Mouse (Mus musculus) spleen, postnatal 4 days (tissue): ENCODE results near the gene Sntg2.
A peak's percentile ranks its signal among the peaks of the same experiment; 100 is the strongest.

Source experiments
- DNase-seq, 2 experiments: peaks; one replicate each; pipeline ENCODE4 v3.0.0; 2022; ENCODE audit warnings: low spot score in 2 of 2

Sntg2 gene

DNA sequence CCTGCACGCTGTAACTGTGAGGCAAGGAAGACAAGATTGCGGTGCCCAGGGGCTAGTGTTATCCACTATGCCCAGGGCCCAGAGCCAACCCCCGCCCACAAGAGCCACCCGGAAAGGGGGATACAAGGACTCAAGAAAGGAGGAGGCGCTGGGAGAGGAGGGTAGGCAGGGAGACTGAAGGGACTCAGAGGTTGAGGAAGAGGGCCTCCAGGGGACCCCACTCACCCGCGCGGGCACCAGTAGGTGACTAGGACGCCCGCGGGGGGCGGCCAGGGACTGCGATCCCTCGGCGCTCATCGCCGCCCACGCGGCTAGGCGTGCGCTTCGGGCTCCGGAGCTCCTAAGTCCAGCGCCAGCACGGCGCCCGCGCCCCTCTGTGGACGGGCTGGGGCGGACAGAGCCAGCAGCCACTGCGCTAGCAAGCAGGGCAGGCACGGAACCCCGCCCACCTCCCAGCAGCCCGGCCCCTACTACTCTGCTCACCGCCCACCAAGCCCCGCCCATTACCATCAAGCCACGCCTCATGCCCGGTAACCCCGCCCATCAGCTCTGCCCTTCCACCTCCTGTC, at the start of gene Sntg2:
TSS of gene Sntg2 (minus strand) at position 443 of the 569 bp plus-strand sequence.
- peak; percentile 56 to 75 for DNase-seq

DNA sequence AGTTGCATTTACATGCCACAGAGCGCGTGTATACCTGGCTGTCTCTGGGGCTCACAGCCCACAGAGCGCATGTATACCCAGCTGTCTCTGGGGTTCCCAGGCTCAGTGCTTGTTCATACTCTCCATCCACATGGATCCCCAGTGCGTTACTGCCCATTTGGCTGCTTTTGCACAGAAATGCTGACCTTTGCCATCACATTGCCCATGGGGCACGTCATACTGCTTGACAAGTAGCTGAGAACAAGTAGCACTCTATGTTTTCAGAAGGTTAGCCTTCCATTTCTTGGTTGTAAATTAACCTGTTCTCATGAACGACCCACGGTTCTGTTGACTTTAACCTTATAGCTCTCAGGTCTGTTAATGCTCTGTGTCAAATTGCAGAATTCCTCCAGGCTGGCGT, 43.4 kb upstream of the Sntg2 start:
- no peak for DNase-seq

DNA sequence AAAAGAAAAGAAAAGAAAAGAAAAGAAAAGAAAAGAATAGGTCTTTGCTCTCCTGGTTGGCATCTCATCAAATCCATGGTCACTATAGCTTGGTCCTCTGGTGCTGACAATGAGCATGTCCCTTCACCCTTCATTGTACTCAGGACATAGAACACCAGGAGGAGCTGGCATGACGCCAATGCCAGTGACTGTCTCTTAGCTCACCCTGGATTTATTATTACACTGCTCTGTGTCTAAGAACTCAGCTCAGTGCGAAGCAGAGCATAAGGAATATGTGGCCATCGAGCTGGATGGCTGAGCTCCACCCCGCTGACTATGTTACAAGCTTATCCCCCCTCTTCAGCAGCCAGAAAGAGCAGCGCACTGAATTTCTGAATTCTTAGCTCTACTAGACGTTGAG, 42.8 kb upstream of the Sntg2 start:
- DNase-seq: no peak

DNA sequence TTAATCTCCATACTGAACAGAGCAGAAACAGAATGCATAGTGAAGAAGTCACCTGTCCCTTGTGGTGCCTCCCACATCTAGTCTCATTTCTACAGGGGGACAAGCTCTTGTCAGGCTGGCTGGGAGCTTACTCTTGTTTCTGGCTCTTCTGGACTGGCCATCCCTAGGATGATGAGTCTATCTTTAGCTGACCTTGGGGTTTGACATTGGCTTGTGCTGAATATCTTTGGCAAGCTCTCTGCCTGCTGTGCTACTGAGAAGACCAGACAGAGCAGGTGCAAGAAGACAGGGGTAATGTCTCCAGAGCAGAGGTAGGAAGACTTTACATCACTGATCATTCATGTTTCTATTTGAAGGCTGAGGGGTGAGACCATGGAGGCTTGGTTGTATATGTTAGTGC, 29.5 kb upstream of the Sntg2 start:
- no peak for DNase-seq

DNA sequence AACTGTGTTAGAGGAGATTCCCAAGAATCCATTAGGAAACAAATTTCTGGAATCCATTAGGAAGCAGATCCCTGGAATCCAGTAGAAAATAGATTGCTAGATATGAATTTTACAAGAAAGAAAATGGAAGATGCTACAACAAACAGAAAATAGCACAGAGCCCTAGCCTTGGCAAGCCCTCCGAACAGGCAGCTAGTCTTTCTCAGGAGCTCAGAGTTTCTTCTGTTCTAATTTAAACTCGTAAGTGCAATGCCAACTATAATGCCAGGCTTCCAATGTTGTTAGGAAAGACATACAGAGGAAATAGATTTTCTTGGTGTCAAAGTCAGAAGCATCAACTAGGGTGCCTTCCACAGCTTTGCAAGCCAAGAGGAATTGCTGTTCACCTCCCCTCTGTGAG, 27.4 kb upstream of the Sntg2 start:
- no peak for DNase-seq

DNA sequence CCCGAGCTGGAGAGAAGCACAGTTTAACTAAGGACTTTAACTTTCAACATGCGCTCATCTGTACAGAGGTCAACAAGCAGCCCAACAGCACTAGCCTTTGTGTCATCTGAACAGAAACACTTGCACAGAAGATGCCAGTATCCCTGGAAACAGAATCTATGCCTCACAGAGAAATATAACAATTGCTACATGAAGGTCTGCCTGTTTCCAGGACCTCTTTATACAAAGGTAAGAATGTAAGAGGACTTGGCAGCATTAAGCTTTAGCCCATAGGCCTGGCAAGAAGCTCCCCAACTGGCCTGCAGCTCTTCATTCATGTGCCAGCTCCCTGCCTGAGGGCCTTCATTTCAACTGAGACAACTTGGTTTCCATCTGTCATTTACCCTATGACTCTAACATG, 26.9 kb upstream of the Sntg2 start:
- no peak for DNase-seq

DNA sequence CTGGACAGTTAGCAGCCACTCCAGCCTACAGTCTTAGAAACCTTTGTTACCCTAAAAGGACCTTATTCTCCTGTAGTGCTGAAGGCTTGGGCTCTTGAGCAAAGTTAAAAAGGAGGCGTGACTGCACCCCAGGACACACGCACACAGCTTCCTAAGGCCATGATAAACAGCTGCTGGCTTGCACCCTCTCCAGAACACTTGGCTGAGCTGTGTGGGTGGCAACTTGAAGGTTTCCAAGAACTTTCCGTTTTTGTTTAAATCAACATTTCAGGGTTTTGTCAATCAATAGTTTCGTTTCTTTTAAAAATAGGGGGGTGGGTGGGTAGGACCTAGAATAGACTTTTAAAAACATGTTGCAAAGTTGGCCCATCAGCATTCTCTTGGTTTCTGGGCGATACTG, 882 bp downstream of the Sntg2 start:
- DNase-seq: no peak

DNA sequence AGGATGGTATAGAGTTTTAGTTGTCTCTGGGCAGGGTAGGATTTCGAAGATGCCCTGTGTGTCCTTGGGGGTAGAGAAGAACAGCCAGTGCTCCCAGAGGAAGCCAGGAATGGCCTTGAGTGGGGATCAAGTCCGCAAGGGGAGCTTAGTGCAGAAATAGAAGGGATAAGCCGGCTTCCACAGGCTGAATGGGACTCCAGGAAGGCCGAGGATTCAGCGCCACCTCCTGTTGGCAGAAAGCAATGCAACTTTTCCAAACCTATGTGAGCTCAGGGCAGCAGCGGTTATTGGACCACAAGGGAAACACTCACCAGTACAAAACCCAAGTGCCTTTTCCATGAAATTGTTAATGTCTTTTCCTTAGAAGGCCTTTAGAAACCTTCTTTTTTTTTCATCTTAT, 3.4 kb downstream of the Sntg2 start:
- peak in 1 of 2 experiments; percentile 17 for DNase-seq

DNA sequence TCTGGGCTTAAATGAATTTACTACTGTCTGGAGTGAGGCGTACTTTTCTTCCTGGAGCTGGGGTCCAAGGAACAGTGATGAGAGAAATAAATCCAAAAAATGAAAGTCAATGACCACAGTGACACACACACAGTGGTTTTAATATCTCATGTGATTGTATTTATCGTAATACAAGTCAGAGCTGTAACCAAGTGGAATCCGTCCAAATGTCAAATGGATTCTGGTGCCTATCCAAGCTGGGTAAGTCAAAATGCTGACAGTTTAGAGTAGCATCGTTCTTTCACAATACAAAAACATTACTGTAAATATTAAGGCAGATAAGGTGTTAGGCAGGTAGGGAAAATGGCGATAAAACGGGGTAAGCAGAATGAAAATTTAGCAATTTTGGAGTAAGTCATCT, 4.0 kb downstream of the Sntg2 start:
- DNase-seq: no peak

DNA sequence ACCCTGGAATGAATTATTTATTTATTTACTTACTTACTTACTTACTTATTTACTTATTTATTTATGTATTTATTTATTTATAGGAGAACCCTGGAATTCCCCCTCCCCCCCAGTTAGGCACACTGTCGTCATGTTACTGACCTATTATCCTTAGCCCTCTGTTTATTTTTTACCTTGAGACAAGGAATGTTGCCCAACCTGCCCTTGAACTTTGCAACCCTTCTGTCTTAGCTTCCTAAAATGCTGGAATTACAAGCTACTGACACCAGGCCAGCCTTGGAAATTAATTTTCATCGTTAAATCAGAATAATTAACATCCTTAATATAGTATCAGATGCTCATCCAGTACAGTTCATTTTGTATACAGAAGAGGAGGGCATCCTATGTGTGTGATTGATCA, 10.9 kb downstream of the Sntg2 start:
- no peak for DNase-seq

DNA sequence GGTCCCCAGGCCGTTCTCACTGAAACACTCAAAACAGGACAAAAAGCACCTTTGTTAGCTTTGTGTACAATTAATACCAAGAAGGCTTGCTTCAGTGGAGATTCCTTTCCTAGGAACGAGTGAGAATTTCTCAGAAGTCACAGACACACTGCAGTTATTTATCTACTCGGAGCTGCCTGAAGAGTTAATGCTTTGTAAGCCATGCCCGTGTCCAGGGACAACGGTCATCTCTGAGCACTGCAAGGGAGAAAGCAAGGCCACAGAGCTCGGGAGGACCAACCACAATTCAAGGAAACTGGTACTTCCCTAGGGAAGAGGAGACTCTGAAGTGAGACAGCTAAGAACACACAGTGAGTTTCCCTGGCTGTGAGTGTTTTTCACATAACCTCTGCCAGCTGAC, 15.5 kb downstream of the Sntg2 start:
- no peak for DNase-seq

DNA sequence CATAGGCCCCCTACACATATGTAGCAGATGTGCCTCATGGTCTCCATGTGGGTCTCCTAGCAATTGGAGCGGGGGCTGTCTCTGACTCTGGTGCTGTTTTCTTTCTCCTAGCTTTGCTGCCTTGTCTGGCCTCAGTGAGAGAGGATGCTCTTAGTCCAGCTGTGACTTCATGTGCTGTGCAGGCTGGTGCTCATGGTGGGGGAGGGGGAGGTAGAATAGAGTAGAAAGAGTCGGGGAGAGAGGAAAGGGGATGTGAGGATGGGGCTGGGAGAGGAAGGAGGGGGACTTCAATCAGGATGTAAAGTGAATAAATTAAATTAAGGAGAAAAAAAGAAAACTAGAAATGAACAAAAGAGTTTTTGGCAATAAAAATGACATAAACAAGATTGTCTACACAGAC, 20.8 kb downstream of the Sntg2 start:
- no peak for DNase-seq

DNA sequence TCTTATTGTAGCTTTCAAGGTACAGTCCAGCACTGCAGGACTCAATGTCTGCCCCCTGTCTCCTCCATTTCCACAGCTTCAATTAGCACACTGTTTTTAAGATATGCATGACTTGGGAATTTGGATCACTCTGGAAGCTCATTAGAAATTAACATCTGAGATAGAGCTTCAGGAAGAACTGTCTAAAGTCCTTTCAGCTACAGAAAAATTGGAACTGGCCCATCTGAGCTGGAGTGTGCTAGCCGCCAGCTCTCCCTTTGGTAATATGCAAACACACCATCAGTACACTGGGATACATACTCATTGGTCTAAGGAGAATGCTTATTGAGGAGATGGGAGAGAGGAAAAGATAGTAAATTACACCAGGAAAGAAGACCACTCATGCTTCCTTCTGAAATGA, 25.1 kb downstream of the Sntg2 start:
- DNase-seq: no peak

DNA sequence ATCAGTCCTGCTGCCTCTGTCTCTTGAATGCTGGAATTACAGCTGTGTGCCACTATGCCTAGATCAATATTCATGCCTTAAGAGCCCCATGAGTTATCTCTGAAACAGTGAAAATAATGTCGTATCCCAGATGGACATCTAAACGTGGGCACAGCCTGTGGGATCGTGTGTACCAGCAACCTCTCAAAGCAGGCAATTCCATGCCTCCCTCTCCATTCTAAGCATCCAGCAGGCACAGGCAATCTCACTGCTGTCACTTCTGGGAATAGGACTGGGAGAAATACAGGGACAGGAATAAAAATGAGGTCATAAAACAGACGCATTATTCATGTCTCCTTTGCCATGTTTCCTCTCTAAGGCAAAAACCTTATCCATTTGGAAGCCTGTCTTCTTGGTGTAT, 25.9 kb downstream of the Sntg2 start:
- no peak for DNase-seq

DNA sequence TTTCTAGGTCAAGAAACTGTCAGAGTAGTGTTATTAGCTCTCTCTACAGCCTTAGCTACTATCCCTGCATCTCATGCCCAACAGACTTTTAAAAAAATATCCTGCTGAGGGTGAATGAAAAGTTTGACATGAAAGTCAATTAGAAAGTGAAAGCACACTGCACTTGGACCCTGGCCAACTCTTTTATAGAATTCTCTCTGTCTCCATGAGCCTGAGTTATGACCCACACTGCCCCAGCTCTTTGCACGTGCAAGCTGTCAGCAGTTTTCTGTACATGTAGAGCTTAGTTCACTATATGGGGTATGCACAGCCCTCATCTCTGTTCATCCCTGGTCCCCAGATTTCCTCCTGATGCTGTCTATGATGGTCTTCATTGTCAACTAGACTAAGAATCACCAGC, 28.4 kb downstream of the Sntg2 start:
- no peak for DNase-seq

DNA sequence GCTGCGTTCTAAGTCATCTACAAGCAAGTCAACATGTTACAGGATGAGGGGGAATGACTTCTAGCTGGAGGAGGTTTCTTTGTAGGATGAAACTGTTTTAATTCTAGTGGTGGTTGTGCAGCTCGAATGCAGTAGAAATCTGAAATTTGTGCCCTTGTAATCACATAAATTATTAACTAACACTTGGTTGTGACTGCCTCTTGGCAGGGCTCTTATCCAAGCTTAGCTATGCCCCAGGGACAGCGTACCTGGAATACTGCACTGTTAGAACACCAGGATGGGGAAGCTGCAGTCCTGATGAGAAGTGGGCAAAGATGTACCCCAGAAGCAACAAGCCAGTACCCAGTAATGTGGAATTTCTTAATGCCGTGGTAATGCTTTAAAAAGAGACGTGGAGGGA, 36.9 kb downstream of the Sntg2 start:
- no peak for DNase-seq

DNA sequence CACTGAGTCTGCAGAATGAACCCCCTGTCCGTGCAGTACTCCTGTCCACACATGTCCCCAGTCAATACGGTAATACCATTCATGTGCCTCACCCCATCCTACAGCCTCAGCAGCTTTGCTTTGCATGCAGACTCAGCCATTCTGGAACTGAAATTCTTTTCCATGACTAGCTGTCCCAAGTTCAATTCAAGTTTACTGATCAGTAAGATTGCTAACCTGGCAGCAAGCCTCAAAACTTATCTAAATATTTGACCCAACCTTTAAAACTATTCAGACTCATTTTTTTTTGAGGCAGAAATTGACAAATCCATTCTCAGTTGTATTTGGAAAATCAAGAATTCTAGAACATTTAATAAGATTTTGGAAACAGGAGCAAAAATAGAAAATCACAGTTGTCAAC, 38.7 kb downstream of the Sntg2 start:
- no peak for DNase-seq

DNA sequence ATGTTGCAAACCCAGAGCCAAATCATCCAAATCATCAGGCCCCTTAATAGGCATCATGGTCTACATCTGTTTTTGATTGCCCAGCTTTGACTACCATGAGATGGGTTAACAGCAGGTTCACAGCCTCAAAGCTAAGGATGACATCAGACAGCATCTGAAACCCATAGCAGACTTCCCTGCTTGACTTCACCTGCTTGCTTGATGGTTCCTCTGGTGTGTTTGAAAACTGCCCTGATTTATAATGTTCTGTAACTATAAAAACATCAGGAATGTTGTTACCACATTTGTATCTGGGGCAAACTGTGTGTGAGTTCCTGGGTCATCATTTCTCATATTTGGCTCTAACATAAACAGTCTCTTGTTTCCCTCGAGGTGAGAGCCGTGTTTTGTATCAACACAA, 55.2 kb downstream of the Sntg2 start:
- DNase-seq: no peak

DNA sequence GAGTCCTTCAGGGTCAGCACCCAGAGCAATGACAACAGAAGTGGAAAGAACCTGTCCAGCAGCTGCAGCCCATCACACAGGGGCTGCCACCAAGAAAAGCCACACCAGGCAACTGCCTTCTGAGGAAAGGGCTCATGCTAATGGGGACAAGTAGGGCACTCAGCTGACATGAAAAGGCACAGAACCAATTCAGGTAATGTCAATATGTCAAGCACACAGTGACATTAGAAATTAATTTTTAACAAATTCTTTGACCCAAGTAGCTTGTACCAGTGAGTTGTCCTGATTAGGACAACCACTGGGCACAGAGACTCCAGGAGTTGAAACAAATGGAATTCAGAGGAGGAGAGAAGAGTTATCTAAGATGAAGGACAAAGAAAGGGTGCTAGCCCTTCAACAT, 60.2 kb downstream of the Sntg2 start:
- no peak for DNase-seq

DNA sequence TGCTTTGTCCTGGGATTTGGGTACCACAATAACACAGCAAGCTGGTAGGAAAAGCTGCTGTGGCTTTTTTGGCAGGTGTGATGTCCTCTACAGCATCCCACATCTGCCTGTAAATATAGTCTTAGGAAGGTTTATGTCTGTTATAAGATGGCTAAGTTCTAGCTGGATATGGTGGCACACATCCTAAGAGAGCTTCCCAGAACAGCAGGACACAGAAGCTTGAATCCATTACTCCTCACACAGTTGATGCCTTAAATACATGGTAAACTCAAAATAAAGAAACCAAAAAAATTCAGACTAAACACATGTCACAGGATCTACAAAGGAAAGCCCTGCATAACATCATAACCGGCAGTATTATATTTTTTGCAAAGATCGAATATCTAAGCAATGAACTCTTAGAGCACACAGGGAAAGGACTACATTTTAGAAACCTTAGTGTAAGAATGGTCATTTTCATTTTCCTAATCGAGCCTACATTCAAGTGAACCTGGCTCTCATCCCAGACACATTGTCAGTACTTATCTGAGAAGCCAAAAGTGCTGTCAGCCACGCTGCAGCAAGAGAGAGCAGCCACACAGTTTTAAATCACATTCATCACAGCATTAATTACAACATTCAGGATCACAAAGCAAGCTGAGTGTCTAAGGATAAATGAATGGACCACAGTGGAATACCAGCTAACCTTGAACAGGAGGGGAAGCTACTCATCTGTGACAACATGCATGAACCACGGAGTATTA, 64.8 kb downstream of the Sntg2 start:
- DNase-seq: no peak

DNA sequence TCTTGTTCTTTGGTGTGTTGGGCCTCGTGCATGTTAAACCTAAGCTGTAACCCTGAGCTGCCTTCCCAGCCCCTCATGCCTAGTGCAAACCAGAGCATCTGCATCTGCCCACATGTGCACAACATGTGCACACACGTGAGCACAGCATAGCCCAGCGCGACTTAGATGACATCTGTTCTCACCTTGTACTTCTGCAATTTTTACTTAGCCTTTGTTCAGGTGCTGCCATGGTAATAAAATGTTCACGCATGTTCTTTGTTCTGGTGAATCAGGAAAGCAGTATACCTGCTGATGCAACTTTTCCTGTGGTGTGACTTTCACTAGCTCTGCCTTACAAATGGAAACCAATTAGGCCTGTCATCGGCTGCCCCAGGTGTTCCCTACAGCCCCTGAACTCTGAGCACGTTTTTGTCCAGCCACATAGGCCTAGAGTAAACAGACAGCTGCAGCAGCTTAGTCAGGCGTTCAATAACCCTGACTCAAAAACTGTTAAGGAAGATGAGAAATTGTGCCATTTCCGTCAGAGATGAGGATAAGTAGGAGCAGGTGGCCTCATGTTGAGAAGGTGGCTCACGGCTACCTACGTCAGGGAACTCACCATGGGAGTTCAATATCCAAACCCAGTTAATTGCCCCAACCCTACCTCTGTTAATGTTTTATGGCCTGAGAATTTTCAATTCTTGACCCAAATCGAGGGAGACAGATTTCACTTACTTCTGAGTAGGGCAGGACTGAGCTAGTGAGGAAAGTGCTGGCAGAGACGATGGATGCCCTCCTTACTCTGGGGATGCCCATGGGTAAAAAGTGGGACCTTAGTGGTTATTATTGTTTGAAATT, 80.2 kb downstream of the Sntg2 start:
- DNase-seq: no peak

DNA sequence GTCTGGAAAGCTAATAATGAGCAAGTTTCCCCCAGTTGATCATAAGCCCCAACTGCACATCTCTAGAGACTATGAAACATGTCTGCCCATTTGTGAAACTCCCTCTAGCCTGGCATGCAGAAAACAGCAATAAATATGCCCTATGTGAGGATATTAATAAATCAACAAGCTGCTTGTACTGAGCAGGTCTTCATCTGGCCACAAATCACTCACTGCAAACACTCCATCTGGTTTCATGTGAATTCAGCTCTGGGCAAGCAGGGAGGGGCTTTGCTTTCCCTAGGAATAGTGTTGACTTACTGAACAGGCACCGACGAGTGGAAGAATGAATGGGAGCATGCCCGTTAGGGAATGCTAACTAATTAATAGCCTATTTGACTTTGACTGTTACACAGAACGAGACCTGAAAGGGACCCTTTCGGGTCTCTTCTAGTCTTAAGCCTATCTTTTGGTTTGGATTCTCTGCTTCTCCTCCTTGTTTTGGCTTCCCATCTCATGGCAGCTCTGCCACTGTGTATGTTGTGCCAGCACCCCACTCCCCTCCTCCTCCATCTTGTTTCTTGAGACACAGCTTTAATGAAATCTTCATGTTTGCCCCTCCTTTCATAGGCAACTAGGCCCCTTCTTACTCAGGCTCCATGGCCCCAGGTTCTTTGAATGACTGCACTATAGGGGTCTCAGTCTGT, 86.1 kb downstream of the Sntg2 start:
- DNase-seq: no peak
